Mouse (Mus musculus): Measurements from ENCODE around the gene Ccl4. TPM values are rescaled to one million over a fixed set of nuclear protein-coding genes. Genes with fewer than 3 reads are reported as not detected.

Gene Ccl4
- polyA plus RNA-seq, 1 experiment from 2014 or later = not detected

DNA sequence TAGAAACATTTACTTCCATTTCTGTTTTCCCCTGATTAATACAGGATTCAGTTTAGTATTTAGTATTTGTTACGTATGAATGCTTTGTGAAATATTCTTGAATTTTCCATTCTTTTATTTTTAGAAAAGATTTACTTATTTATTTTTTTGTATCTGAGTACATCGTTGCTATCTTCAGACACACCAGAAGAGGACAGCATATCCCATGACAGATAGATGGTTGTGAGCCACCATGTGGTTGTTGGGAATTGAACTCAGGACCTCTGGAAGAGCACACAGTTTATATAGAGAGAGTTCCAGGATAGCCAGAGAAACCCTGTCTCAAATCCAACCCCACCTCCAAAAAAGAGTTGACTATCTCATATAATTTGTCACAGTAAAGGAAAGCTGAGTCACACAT lies 27.5 kb upstream of the Ccl4 start:
- no peaks in the 10 kb centered on the region for H3K36me3 ChIP-seq (ENCODE audit: control insufficient read depth, insufficient read depth, low read length)
- whole genome bisulfite sequencing = 97% methylated on average over 2 of the region's 2 CpGs
- no peaks in the 10 kb centered on the region for H3K9me3 ChIP-seq (ENCODE audit: control insufficient read depth, low read length)
- H3K9ac ChIP-seq (ENCODE audit: low read depth, low read length) = no peak overlapping the region
- H3K4me3 ChIP-seq (ENCODE audit: low read length) = no peak overlapping the region
- no peak for ATAC-seq (ENCODE audit: low FRiP score, low TSS enrichment)
- H3K27ac ChIP-seq (ENCODE audit: low read depth, low read length) = no peak overlapping the region
- no peak overlapping the region for H3K4me2 ChIP-seq (replicated peaks; ENCODE audit: low read depth, low read length)
- no peaks in the 10 kb centered on the region for H3K27me3 ChIP-seq (ENCODE audit: control insufficient read depth, insufficient read depth, low read length)
- H3K4me1 ChIP-seq (ENCODE audit: control insufficient read depth, insufficient read depth, low read length) = no peaks in the 10 kb centered on the region

DNA sequence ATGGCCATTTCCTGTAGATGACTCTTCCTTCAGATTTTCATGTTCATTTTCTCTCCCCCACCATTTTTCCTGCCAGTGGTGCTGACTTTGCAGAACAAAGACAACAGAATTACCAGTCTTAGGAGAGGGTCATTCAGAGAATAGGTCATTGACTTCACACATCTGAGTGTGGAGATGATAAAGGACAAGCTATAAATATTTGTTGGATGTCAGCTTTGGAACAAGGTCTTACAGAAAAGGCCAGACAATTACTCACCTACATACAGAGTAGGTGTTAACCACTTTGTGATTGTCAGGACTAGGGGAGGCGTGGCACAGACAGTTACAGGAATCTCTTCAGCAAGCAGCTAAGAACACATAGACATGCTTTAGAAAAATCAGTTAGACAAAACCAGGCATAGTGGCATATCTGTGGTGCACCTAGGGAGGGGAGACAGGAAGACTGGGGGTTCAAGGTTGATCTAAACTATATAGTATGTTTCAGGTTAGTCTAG lies 25.6 kb upstream of the Ccl4 start:
- WGBS = 76% methylated on average over 1 of the region's 1 CpGs
- no peak overlapping the region for H3K4me3 ChIP-seq (ENCODE audit: low read length)

DNA sequence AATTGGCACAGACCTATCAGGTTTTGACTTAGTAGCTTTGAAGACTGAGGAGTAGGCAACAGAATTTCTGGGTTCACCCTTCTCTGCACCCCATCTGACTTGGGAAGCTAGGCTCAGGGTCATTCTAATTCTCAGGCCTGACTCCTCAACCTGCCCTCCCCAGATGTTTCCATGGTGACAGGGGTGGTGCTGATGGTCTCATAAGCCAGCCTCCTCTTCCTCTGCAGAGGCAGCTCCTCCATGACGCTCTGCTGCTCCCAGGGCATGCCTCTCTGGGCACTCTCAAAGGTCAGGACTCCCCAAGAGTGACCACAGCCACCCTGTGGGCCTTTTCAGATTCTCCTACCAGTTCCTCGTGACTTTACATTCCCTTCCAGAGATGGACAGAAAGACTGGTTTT lies 23.4 kb upstream of the Ccl4 start:
- Histone ChIP-seq H3K9me3 (ENCODE audit: control insufficient read depth, low read length) (no peaks in the 10 kb centered on the region), H3K4me1 (ENCODE audit: control insufficient read depth, insufficient read depth, low read length) (no peaks in the 10 kb centered on the region; the same call in 1 of the 2 replicates), H3K4me3 (ENCODE audit: low read length) (no peak overlapping the region), H3K36me3 (ENCODE audit: control insufficient read depth, insufficient read depth, low read length) (no peaks in the 10 kb centered on the region), H3K27ac (ENCODE audit: low read depth, low read length) (no peak overlapping the region), H3K9ac (ENCODE audit: low read depth, low read length) (no peak overlapping the region), H3K4me2 (replicated peaks; ENCODE audit: low read depth, low read length) (no peak overlapping the region), H3K27me3 (ENCODE audit: control insufficient read depth, insufficient read depth, low read length) (no peaks in the 10 kb centered on the region)
- WGBS = 54% methylated on average over 2 of the region's 2 CpGs
- no peak for ATAC-seq (ENCODE audit: low FRiP score, low TSS enrichment)

More for the DNA sequence above, 25.6 kb upstream of the Ccl4 start:
- H3K4me1 ChIP-seq (ENCODE audit: control insufficient read depth, insufficient read depth, low read length) = no peaks in the 10 kb centered on the region
- H3K9me3 ChIP-seq (ENCODE audit: control insufficient read depth, low read length) = no peaks in the 10 kb centered on the region
- no peak overlapping the region for H3K27ac ChIP-seq (ENCODE audit: low read depth, low read length)
- no peak overlapping the region for H3K4me2 ChIP-seq (replicated peaks; ENCODE audit: low read depth, low read length)
- no peak overlapping the region for H3K9ac ChIP-seq (ENCODE audit: low read depth, low read length)
- H3K27me3 ChIP-seq (ENCODE audit: control insufficient read depth, insufficient read depth, low read length) = no peaks in the 10 kb centered on the region
- no peak for ATAC-seq (ENCODE audit: low FRiP score, low TSS enrichment)
- H3K36me3 ChIP-seq (ENCODE audit: control insufficient read depth, insufficient read depth, low read length) = no peaks in the 10 kb centered on the region

DNA sequence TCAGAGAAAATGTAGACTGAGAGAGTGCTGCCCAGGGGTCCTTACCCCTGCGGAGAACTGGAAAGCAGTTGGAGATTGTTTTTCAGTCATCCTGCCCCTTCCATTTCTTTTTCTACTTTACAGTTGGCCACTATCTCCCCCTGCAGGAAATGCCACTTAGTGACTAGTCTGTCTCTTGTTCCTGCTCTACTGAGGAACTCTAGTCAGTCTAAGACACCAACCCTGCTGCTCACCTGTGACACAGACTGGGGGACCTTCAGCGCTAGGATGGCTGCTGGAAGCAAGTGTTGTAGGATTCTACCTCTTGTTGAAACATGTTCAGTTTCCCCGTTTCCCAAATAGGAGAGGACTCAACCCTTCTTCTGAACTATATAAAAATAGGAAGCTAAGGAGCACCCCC lies 22.9 kb upstream of the Ccl4 start:
- H3K4me2 ChIP-seq (replicated peaks; ENCODE audit: low read depth, low read length) = no peak overlapping the region
- no peaks in the 10 kb centered on the region for H3K36me3 ChIP-seq (ENCODE audit: control insufficient read depth, insufficient read depth, low read length)
- H3K9me3 ChIP-seq (ENCODE audit: control insufficient read depth, low read length) = no peaks in the 10 kb centered on the region
- no peak overlapping the region for H3K27ac ChIP-seq (ENCODE audit: low read depth, low read length)
- no peaks in the 10 kb centered on the region for H3K27me3 ChIP-seq (ENCODE audit: control insufficient read depth, insufficient read depth, low read length)
- 80% methylated on average over 3 of the region's 3 CpGs for WGBS
- H3K9ac ChIP-seq (ENCODE audit: low read depth, low read length) = no peak overlapping the region
- ATAC-seq (ENCODE audit: low FRiP score, low TSS enrichment) = no peak
- no peaks in the 10 kb centered on the region; the same call in 1 of the 2 replicates for H3K4me1 ChIP-seq (ENCODE audit: control insufficient read depth, insufficient read depth, low read length)
- no peak overlapping the region for H3K4me3 ChIP-seq (ENCODE audit: low read length)

DNA sequence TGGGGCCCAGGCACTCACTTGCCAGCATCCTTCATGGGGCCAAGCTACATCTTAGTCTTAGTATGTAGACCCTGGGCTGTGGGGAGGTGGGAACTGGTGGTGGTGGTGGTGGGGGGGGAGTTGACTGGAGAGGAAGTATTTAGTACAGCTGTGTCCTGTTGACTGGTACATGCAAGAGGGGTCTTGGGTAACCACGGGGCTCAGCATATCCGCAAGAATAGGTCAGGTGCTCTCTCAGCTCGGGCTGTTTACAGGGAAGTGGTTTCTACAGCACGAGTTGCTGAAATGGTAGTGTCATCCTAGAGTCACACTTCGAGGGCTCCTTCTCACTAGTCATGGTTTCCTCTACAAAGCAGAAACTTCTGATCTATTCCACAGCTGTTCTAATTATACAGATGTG lies 22.2 kb upstream of the Ccl4 start:
- Histone ChIP-seq H3K4me1 (ENCODE audit: control insufficient read depth, insufficient read depth, low read length) (no peaks in the 10 kb centered on the region; the same call in 1 of the 2 replicates), H3K4me3 (ENCODE audit: low read length) (no peak overlapping the region), H3K4me2 (replicated peaks; ENCODE audit: low read depth, low read length) (no peak overlapping the region), H3K36me3 (ENCODE audit: control insufficient read depth, insufficient read depth, low read length) (no peaks in the 10 kb centered on the region), H3K9ac (ENCODE audit: low read depth, low read length) (no peak overlapping the region), H3K27me3 (ENCODE audit: control insufficient read depth, insufficient read depth, low read length) (no peaks in the 10 kb centered on the region), H3K27ac (ENCODE audit: low read depth, low read length) (no peak overlapping the region), H3K9me3 (ENCODE audit: control insufficient read depth, low read length) (no peaks in the 10 kb centered on the region; the same call in 1 of the 2 replicates)
- 77% methylated on average over 5 of the region's 5 CpGs for WGBS
- no peak for ATAC-seq (ENCODE audit: low FRiP score, low TSS enrichment)

DNA sequence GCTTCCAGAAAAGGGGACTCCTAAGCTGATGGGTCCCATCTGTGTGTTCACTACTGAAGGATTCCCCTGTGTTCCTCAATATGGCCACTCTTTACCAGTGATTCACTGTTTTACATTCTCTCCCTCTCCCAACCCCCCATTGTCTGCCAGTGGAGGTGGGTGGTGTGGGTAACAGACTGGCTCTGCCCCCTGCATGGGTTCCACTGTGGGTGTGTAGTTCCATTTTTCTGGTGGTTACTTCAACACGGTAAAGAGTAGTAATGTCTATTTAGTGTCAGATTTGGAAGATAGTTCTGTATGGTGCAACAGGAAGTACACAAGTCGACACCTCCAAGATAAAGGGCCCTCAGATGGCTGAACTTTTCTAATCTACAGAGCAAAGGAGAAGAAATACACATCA lies 21.2 kb upstream of the Ccl4 start:
- 75% methylated on average over 2 of the region's 2 CpGs for WGBS
- Histone ChIP-seq H3K4me3 (ENCODE audit: low read length) (no peak overlapping the region), H3K9me3 (ENCODE audit: control insufficient read depth, low read length) (peaks cover 2% of the 10 kb centered on the region; the same call in 1 of the 2 replicates), H3K4me1 (ENCODE audit: control insufficient read depth, insufficient read depth, low read length) (no peaks in the 10 kb centered on the region; the same call in 1 of the 2 replicates), H3K36me3 (ENCODE audit: control insufficient read depth, insufficient read depth, low read length) (no peaks in the 10 kb centered on the region), H3K27ac (ENCODE audit: low read depth, low read length) (no peak overlapping the region), H3K27me3 (ENCODE audit: control insufficient read depth, insufficient read depth, low read length) (no peaks in the 10 kb centered on the region), H3K4me2 (replicated peaks; ENCODE audit: low read depth, low read length) (no peak overlapping the region), H3K9ac (ENCODE audit: low read depth, low read length) (no peak overlapping the region)
- no peak for ATAC-seq (ENCODE audit: low FRiP score, low TSS enrichment)

DNA sequence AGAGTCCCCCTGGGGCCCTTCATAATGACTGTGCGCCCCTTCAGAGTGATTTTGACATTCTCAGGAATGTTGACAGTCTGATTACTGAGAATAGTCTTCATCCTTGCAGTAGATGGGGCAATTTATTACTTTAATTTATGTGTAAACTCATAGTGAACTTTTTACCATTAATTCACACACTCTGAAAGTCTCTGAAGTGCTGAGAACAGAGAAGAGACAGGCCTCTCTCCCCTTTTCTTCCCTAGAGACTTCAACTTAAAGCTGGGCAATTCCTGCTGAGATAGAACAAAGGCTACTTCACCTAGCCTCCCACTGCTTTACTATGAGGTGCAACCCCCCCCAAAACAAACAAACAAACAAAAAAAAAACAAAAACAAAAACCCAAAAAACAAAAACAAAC lies 16.9 kb upstream of the Ccl4 start, which contains the start of gene Rpl9-ps1:
Rpl9-ps1 (minus strand) TSS at position 101 of the 400 bp plus-strand sequence.
- ATAC-seq (ENCODE audit: low FRiP score, low TSS enrichment) = no peak
- WGBS = 85% methylated on average over 1 of the region's 1 CpGs
- Histone ChIP-seq H3K36me3 (ENCODE audit: control insufficient read depth, insufficient read depth, low read length) (no peaks in the 10 kb centered on the region), H3K4me2 (replicated peaks; ENCODE audit: low read depth, low read length) (no peak within 1 kb of the TSS), H3K9ac (ENCODE audit: low read depth, low read length) (no peak within 1 kb of the TSS), H3K4me1 (ENCODE audit: control insufficient read depth, insufficient read depth, low read length) (no peaks in the 10 kb centered on the region; the same call in 1 of the 2 replicates), H3K9me3 (ENCODE audit: control insufficient read depth, low read length) (peaks cover 2% of the 10 kb centered on the region; the same call in 1 of the 2 replicates), H3K27me3 (ENCODE audit: control insufficient read depth, insufficient read depth, low read length) (no peaks in the 10 kb centered on the region), H3K4me3 (ENCODE audit: low read length) (no peak within 1 kb of the TSS), H3K27ac (ENCODE audit: low read depth, low read length) (no peak within 1 kb of the TSS)

DNA sequence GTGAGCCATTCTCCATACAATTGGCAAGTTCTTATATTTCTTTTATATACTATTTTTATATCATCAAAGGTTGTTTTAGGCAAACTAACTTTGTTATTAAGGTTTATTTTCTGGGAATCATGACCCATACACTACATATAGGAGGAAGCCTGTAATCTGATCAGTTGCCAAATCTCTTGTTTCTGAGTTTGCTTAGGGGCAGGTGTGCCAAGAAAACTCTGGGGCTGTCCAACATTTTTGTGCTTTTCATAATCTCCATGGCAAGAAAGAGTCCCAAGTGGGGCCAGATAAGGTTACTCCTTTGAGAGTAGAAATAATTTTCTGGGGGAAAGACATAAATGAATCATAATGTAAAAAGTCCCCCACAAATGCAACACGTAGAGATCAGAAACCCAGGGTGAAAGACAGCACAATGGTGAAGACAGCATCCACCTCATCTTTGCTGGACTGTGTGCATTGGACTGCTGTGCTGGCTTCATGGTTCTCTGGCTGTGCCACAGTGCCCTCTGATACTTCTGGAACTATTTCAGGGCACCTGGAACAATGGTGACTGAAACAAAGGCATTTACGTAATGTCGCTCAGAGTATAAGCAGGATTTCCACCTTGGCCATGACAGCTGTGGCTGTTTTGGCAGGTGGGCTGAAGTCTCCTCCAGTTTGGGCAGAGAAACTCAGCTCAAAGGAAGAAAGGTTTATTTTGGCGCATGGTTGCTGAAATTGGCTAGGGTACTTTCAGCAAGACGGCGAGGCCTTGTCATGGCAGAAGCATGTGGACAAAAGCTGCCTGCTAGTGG lies 15.8 kb upstream of the Ccl4 start:
- no peak for ATAC-seq (ENCODE audit: low FRiP score, low TSS enrichment)
- H3K9me3 ChIP-seq (ENCODE audit: control insufficient read depth, low read length) = peaks cover 2% of the 10 kb centered on the region; the same call in 1 of the 2 replicates
- no peak overlapping the region for H3K4me2 ChIP-seq (replicated peaks; ENCODE audit: low read depth, low read length)
- H3K27me3 ChIP-seq (ENCODE audit: control insufficient read depth, insufficient read depth, low read length) = no peaks in the 10 kb centered on the region
- 93% methylated on average over 6 of the region's 6 CpGs for WGBS
- H3K4me3 ChIP-seq (ENCODE audit: low read length) = no peak overlapping the region
- no peak overlapping the region for H3K9ac ChIP-seq (ENCODE audit: low read depth, low read length)
- no peaks in the 10 kb centered on the region; the same call in 1 of the 2 replicates for H3K4me1 ChIP-seq (ENCODE audit: control insufficient read depth, insufficient read depth, low read length)
- H3K27ac ChIP-seq (ENCODE audit: low read depth, low read length) = no peak overlapping the region
- H3K36me3 ChIP-seq (ENCODE audit: control insufficient read depth, insufficient read depth, low read length) = no peaks in the 10 kb centered on the region

DNA sequence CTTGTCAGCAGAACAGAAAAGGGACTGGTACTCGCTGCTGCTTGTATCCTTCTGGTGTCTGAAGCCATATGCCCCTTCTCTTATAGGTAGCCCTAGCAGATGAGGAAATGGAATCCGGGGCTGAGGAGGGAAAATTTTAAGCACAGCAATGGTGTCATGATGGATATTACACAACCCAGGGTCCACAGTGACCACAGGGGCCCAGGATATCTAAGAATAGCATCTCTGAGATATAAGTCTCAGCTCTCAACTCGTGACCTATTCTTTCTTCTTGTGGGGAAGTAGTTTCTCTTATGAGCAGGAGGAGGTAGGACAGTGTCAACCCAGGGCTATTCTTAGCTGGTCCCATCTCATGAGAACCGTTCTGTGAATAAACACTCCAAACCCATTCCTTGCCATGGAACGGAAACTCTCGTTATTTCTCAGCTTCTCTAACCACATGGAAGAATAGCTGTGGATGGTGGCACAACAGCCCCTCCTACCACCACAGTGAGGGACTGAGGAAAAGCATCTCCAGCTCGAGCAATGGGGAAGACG lies 13.0 kb upstream of the Ccl4 start, which contains the start of gene Ccl3:
Ccl3 (minus strand) TSS at position 51 of the 537 bp plus-strand sequence.
- no peak for ATAC-seq (ENCODE audit: low FRiP score, low TSS enrichment)
- no peaks in the 10 kb centered on the region for H3K27me3 ChIP-seq (ENCODE audit: control insufficient read depth, insufficient read depth, low read length)
- no peak within 1 kb of the TSS for H3K27ac ChIP-seq (ENCODE audit: low read depth, low read length)
- no peaks in the 10 kb centered on the region for H3K4me1 ChIP-seq (ENCODE audit: control insufficient read depth, insufficient read depth, low read length)
- peaks cover 2% of the 10 kb centered on the region; the same call in 1 of the 2 replicates for H3K9me3 ChIP-seq (ENCODE audit: control insufficient read depth, low read length)
- H3K4me2 ChIP-seq (replicated peaks; ENCODE audit: low read depth, low read length) = no peak within 1 kb of the TSS
- 85% methylated on average over 8 of the region's 8 CpGs for WGBS
- H3K4me3 ChIP-seq (ENCODE audit: low read length) = no peak within 1 kb of the TSS
- H3K9ac ChIP-seq (ENCODE audit: low read depth, low read length) = no peak within 1 kb of the TSS
- H3K36me3 ChIP-seq (ENCODE audit: control insufficient read depth, insufficient read depth, low read length) = no peaks in the 10 kb centered on the region

Data from kidney, embryonic 14.5 days (tissue).